Mouse (Mus musculus) embryonic stem cell, embryonic (primary cell): Measurements from ENCODE around the gene Muc3.

Source experiments
- CTCF ChIA-PET, 4 experiments: fragments of 300-600 bp in 2 of 4; fragments of 350-600 bp in 2 of 4; sonication (Branson Sonifier 250); formaldehyde crosslinking; loops; one replicate each; lab custom pipeline; 2022; ENCODE audit warnings: inconsistent platforms in 2 of 4; lab: Charles Lee
- POLR2A ChIA-PET, 4 experiments: fragments of 300-600 bp in 2 of 4; fragments of 350-600 bp in 2 of 4; sonication (Branson Sonifier 250); formaldehyde crosslinking; loops; one replicate each; lab custom pipeline; 2022; ENCODE audit warnings: antibody characterized with exemption in 4 of 4, inconsistent platforms in 1 of 4; lab: Charles Lee

Muc3 gene

GRCm38 (mm10) chr5:137140836-137141235 lies 8.3 kb downstream of the Muc3 start:
- ChIA-PET POLR2A (interaction anchor here in 1 of 4 experiments (0.6 kb wide), 1 partner anchor 26 kb away, joined by 9 read pairs; no protein-coding TSS in a partner anchor), CTCF (interaction anchor here in 2 of 4 experiments (0.6 to 1.8 kb wide), 7 partner anchors 15 to 434 kb away, joined by 3 to 8 read pairs (median 3); partner anchors contain the start of gene Ache (in 1 of the 2))

- POLR2A ChIA-PET = interaction anchor here in 1 of 4 experiments (0.8 kb wide), 1 partner anchor 312 kb away, joined by 3 read pairs; no protein-coding TSS in a partner anchor
- CTCF ChIA-PET = interaction anchor here in 2 of 4 experiments (0.6 to 1.1 kb wide), 3 partner anchors 20 to 913 kb away, joined by 4 to 5 read pairs (median 4); no protein-coding TSS in a partner anchor
Observed at GRCm38 (mm10) chr5:137138977-137139376, 10.1 kb downstream of the Muc3 start.

GRCm38 (mm10) chr5:137134959-137135358 lies 14.2 kb downstream of the Muc3 start:
- ChIA-PET POLR2A (interaction anchor here in 1 of 4 experiments (0.6 kb wide), 1 partner anchor 9 kb away, joined by 3 read pairs; no protein-coding TSS in a partner anchor), CTCF (interaction anchor here in 1 of 4 experiments (0.6 kb wide), 2 partner anchors 157 to 341 kb away, joined by 4 to 6 read pairs; no protein-coding TSS in a partner anchor)

GRCm38 (mm10) chr5:137131490-137131889 lies 17.6 kb downstream of the Muc3 start:
- ChIA-PET POLR2A (interaction anchor here in 1 of 4 experiments (1.3 kb wide), 1 partner anchor 155 kb away, joined by 5 read pairs; the partner anchor contains the start of gene Ache), CTCF (no interaction called here)

- ChIA-PET POLR2A (interaction anchor here in 2 of 4 experiments (0.5 to 0.6 kb wide), 2 partner anchors 99 to 197 kb away, joined by 3 to 5 read pairs; no protein-coding TSS in a partner anchor), CTCF (interaction anchor here (0.6 to 1.2 kb wide), 7 partner anchors 30 to 1124 kb away, joined by 3 to 7 read pairs (median 4); no protein-coding TSS in a partner anchor)
Observed at GRCm38 (mm10) chr5:137129281-137129680, 19.8 kb downstream of the Muc3 start.

- ChIA-PET CTCF (interaction anchor here (0.5 to 2.7 kb wide), 28 partner anchors 9 to 1238 kb away, joined by 3 to 34 read pairs (median 4); partner anchors contain the start of genes Ache (in 2 of the 4), Pop7 (in 2 of the 4), Actl6b (in 1 of the 4) and Gigyf1 (in 1 of the 4)), POLR2A (interaction anchor here in 3 of 4 experiments (0.5 to 2.1 kb wide), 9 partner anchors 21 to 961 kb away, joined by 3 to 7 read pairs (median 4); partner anchors contain the start of genes Pop7 (in 2 of the 3), Ap1s1 (in 1 of the 3) and Ephb4 (in 1 of the 3))
Observed at GRCm38 (mm10) chr5:137123516-137123915, 25.6 kb downstream of the Muc3 start.

- CTCF ChIA-PET = interaction anchor here (0.6 to 2.7 kb wide), 41 partner anchors 9 to 1237 kb away, joined by 3 to 34 read pairs (median 4); partner anchors contain the start of genes Ache (in 2 of the 4), Pop7 (in 2 of the 4), Ap1s1 (in 1 of the 4) and Gigyf1 (in 1 of the 4)
Observed at GRCm38 (mm10) chr5:137122686-137123193, 26.4 kb downstream of the Muc3 start.

GRCm38 (mm10) chr5:137121280-137121679 lies 27.8 kb downstream of the Muc3 start:
- ChIA-PET CTCF (interaction anchor here in 3 of 4 experiments (0.6 to 2.7 kb wide), 10 partner anchors 28 to 1192 kb away, joined by 3 to 34 read pairs (median 4); partner anchors contain the start of genes Ache (in 2 of the 3), Ap1s1 (in 1 of the 3) and Ufsp1 (in 1 of the 3)), POLR2A (interaction anchor here in 3 of 4 experiments (0.5 to 2.1 kb wide), 10 partner anchors 18 to 404 kb away, joined by 3 to 6 read pairs (median 4); partner anchors contain the start of gene Ache (in 1 of the 3))

More at GRCm38 (mm10) chr5:137122686-137123193, 26.4 kb downstream of the Muc3 start:
- POLR2A ChIA-PET = interaction anchor here in 3 of 4 experiments (0.5 to 2.1 kb wide), 21 partner anchors 11 to 961 kb away, joined by 3 to 7 read pairs (median 3); partner anchors contain the start of genes Pop7 (in 2 of the 3), Ap1s1 (in 1 of the 3), Ephb4 (in 1 of the 3) and Fis1 (in 1 of the 3)

- CTCF ChIA-PET = interaction anchor here in 3 of 4 experiments (0.5 to 0.9 kb wide), 4 partner anchors 118 to 1568 kb away, joined by 3 to 5 read pairs (median 4); no protein-coding TSS in a partner anchor
- POLR2A ChIA-PET = interaction anchor here in 1 of 4 experiments (0.6 kb wide), 3 partner anchors 935 to 1218 kb away, joined by 3 to 5 read pairs (median 5); no protein-coding TSS in a partner anchor
Observed at GRCm38 (mm10) chr5:137118878-137119277, 30.2 kb downstream of the Muc3 start.

- ChIA-PET POLR2A (interaction anchor here in 1 of 4 experiments (0.7 kb wide), 1 partner anchor 186 kb away, joined by 3 read pairs; no protein-coding TSS in a partner anchor), CTCF (interaction anchor here in 2 of 4 experiments (0.7 to 1.2 kb wide), 2 partner anchors 16 to 216 kb away, joined by 6 read pairs; no protein-coding TSS in a partner anchor)
Observed at GRCm38 (mm10) chr5:137117994-137118393, 31.1 kb downstream of the Muc3 start.

GRCm38 (mm10) chr5:137116987-137117386 lies 32.1 kb downstream of the Muc3 start:
- ChIA-PET POLR2A (interaction anchor here in 2 of 4 experiments (0.7 kb wide), 3 partner anchors 48 to 529 kb away, joined by 4 to 5 read pairs (median 4); no protein-coding TSS in a partner anchor), CTCF (interaction anchor here in 3 of 4 experiments (0.6 to 1.2 kb wide), 4 partner anchors 15 to 81 kb away, joined by 3 to 9 read pairs (median 4); no protein-coding TSS in a partner anchor)

GRCm38 (mm10) chr5:137115866-137116847 lies 33.0 kb downstream of the Muc3 start, which contains the start of gene Trim56:
TSS of gene Trim56 (minus strand) at chr5:137116209.
- ChIA-PET POLR2A (interaction anchor here (0.6 to 2.3 kb wide), 16 partner anchors 12 to 1074 kb away, joined by 3 to 9 read pairs (median 3); partner anchors contain the start of genes Fis1 (in 1 of the 4), Plod3 (in 1 of the 4) and Znhit1 (in 1 of the 4)), CTCF (interaction anchor here in 3 of 4 experiments (0.6 to 2.1 kb wide), 8 partner anchors 12 to 541 kb away, joined by 3 to 9 read pairs (median 4); partner anchors contain the start of gene Ache (in 1 of the 3))

GRCm38 (mm10) chr5:137114891-137115561 lies 34.1 kb downstream of the Muc3 start:
- ChIA-PET POLR2A (interaction anchor here (0.6 to 2.3 kb wide), 12 partner anchors 10 to 1075 kb away, joined by 3 to 9 read pairs (median 4); partner anchors contain the start of genes Fis1 (in 1 of the 4), Plod3 (in 1 of the 4) and Znhit1 (in 1 of the 4)), CTCF (interaction anchor here in 3 of 4 experiments (0.6 to 2.2 kb wide), 8 partner anchors 8 to 172 kb away, joined by 3 to 10 read pairs (median 4); partner anchors contain the start of gene Ache (in 1 of the 3))

GRCm38 (mm10) chr5:137111542-137112408 lies 37.3 kb downstream of the Muc3 start:
- ChIA-PET POLR2A (interaction anchor here in 2 of 4 experiments (0.6 to 1.1 kb wide), 3 partner anchors 11 to 178 kb away, joined by 3 to 4 read pairs (median 4); no protein-coding TSS in a partner anchor), CTCF (interaction anchor here in 1 of 4 experiments (0.8 to 0.9 kb wide), 2 partner anchors 82 to 135 kb away, joined by 3 to 4 read pairs; no protein-coding TSS in a partner anchor)

GRCm38 (mm10) chr5:137110863-137111262 lies 38.3 kb downstream of the Muc3 start:
- POLR2A ChIA-PET = interaction anchor here in 1 of 4 experiments (1.7 kb wide), 1 partner anchor 11 kb away, joined by 3 read pairs; no protein-coding TSS in a partner anchor
- CTCF ChIA-PET = no interaction called here
